Mouse (Mus musculus): Measurements from ENCODE around the gene Rin2. TPM values are rescaled to one million over a fixed set of nuclear protein-coding genes. Genes with fewer than 3 reads are reported as not detected.

The Rin2 gene
- polyA plus RNA-seq, 1 experiment: 3.5 TPM

DNA sequence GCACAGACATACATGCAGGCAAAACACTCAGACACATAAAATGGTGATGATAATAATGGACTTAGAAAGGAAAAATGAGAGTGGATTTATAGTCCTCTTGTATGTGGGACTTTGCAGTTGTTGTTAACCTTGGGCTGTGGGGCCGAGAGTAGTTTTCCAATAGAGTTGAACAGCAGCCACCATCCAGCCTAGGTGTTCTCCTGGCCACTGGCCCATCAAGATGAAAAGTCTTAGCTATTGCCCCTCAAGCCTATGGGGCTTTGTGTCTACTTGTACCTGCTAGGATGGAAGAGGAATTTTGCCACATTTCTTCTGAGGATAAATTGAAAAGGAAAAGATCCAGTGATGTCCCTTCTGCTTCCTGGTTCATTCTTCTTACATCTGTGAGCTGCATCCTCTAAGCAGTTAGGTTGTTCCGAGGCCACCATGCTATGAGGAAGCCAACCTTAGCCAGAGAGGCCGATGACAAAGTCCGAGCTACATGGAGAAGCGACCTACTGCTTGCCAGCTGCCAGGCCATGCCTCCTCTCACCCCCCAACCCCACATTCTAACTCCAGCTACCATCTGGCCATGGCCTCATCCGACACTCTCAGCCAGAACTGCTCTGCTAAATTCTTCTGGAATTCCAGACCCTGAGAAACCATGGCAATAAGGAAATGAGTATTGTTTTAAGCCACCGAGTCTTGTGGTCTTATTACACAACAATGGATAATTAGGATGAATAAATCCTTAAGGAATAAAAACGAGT is 25.4 kb downstream of the Rin2 start:
- H3K27me3 ChIP-seq (ENCODE audit: control insufficient read depth, insufficient read depth, low read length): no peaks in the 10 kb centered on the region
- no peaks in the 10 kb centered on the region for H3K36me3 ChIP-seq (ENCODE audit: control insufficient read depth, insufficient read depth, low read length)
- TF ChIP-seq CTCF (IDR thresholded peaks at IDR 0.05; ENCODE audit: control insufficient read depth, insufficient read depth, insufficient replicate concordance, low read depth, low read length) (no peak), POLR2A (IDR thresholded peaks at IDR 0.05; ENCODE audit: control insufficient read depth, low read depth, low read length) (no peak)
- no peak overlapping the region for H3K4me3 ChIP-seq (ENCODE audit: control insufficient read depth, low read depth, low read length)
- H3K4me1 ChIP-seq (ENCODE audit: control insufficient read depth, insufficient read depth, low read length): no peaks in the 10 kb centered on the region
- no peak overlapping the region for H3K27ac ChIP-seq (ENCODE audit: control insufficient read depth, insufficient read depth, low read depth, low read length)

DNA sequence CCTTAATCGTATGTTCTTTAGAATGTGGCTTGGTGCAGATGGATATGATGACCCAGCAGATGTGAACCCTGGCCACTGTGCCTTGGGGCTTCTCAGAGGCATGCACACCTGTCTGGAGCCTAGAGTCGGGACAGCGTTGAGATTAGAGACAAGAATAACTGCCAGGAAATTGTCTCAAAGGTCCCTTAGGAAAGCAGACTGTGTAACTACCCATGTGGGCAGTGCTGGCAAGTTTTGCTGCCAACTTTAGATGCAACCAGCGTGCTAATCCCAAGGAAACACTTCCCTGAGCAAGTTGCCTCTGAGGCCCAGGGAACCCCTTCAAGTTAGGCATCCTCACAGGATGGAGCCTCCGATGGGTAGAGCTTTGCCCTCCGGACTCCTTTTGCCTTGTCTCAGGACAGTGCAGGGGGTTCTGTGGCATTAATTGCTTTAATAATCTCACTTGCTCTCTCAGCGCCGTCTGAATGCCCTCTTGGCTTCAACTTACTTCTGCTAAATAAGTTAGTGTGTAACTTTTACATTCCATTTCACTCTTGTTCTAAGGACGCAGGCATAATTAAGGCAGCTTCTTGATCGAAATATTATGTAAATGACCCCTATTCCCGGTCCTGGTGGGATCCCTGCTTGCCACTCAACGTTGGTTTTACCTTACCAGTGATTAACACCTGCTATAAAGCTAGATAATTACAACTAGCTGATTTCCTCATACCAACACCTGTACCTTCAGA is 26.8 kb downstream of the Rin2 start:
- Histone ChIP-seq H3K4me3 (ENCODE audit: control insufficient read depth, low read depth, low read length) (no peak overlapping the region), H3K4me1 (ENCODE audit: control insufficient read depth, insufficient read depth, low read length) (no peaks in the 10 kb centered on the region), H3K27me3 (ENCODE audit: control insufficient read depth, insufficient read depth, low read length) (no peaks in the 10 kb centered on the region), H3K27ac (ENCODE audit: control insufficient read depth, insufficient read depth, low read depth, low read length) (no peak overlapping the region), H3K36me3 (ENCODE audit: control insufficient read depth, insufficient read depth, low read length) (no peaks in the 10 kb centered on the region)
- TF ChIP-seq POLR2A (IDR thresholded peaks at IDR 0.05; ENCODE audit: control insufficient read depth, low read depth, low read length) (no peak), CTCF (IDR thresholded peaks at IDR 0.05; ENCODE audit: control insufficient read depth, insufficient read depth, insufficient replicate concordance, low read depth, low read length) (no peak)

- Histone ChIP-seq H3K27me3 (ENCODE audit: control insufficient read depth, insufficient read depth, low read length) (no peaks in the 10 kb centered on the region), H3K27ac (ENCODE audit: control insufficient read depth, insufficient read depth, low read depth, low read length) (no peak overlapping the region), H3K4me3 (ENCODE audit: control insufficient read depth, low read depth, low read length) (no peak overlapping the region), H3K36me3 (ENCODE audit: control insufficient read depth, insufficient read depth, low read length) (no peaks in the 10 kb centered on the region), H3K4me1 (ENCODE audit: control insufficient read depth, insufficient read depth, low read length) (no peaks in the 10 kb centered on the region)
- TF ChIP-seq CTCF (IDR thresholded peaks at IDR 0.05; ENCODE audit: control insufficient read depth, insufficient read depth, insufficient replicate concordance, low read depth, low read length) (no peak), POLR2A (IDR thresholded peaks at IDR 0.05; ENCODE audit: control insufficient read depth, low read depth, low read length) (no peak)
Observed at GRCm38 (mm10) chr2:145704738-145705137, 29.7 kb downstream of the Rin2 start.

DNA sequence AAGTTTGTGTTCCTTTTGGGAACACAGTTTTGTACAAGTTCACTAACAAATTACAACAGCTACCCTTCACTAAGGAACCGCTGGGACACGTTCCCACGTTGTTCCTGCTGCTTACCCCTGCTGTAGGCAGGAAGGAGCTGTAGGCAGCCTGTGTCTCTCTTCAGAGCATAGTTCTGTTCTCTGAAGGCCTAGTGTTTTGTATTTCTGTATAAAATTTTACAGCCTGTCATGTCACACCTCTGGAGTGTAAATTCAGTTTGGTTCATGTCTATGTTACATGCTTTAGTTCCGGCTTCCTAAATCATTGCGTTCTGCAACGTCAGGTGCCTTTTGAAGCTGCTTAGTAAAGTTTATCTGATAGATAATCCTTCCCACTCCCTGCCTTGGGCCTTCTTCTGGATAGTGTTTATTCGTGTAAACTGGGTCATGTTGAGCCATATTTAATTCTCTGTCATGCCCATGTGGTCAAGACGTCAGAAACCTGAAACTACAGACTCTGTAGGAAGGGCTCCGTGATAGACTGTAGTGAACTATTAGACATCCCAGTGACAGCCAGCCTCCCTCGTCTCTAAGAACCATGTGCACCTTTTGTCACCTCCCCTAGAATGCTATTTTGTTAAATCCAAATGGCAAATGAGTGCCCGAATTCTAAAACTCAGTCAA is 34.8 kb downstream of the Rin2 start:
- Histone ChIP-seq H3K27me3 (ENCODE audit: control insufficient read depth, insufficient read depth, low read length) (no peaks in the 10 kb centered on the region), H3K36me3 (ENCODE audit: control insufficient read depth, insufficient read depth, low read length) (no peaks in the 10 kb centered on the region), H3K4me1 (ENCODE audit: control insufficient read depth, insufficient read depth, low read length) (no peaks in the 10 kb centered on the region), H3K4me3 (ENCODE audit: control insufficient read depth, low read depth, low read length) (no peak overlapping the region), H3K27ac (ENCODE audit: control insufficient read depth, insufficient read depth, low read depth, low read length) (no peak overlapping the region)
- TF ChIP-seq POLR2A (IDR thresholded peaks at IDR 0.05; ENCODE audit: control insufficient read depth, low read depth, low read length) (no peak), CTCF (IDR thresholded peaks at IDR 0.05; ENCODE audit: control insufficient read depth, insufficient read depth, insufficient replicate concordance, low read depth, low read length) (no peak)

DNA sequence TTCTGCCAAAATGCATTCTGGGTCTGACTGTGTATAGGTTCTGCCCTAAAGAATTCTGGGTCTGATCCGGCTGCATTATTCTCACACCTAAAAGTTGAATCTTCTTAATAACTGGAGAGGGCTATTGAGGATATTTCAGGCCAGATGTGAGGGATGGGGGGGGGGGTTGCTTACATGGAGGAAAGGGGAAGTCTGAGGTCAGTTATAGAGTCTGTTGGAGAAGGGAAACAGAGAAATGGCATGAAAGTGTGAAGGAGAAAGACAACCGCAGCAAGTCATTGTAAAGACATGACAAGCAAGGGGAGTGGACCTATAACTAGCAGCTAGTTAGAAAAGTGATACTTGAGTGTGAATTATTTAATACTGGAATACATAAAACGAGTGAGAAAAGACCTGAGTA is 36.5 kb downstream of the Rin2 start:
- Histone ChIP-seq H3K4me1 (ENCODE audit: control insufficient read depth, insufficient read depth, low read length) (no peaks in the 10 kb centered on the region), H3K36me3 (ENCODE audit: control insufficient read depth, insufficient read depth, low read length) (no peaks in the 10 kb centered on the region), H3K4me3 (ENCODE audit: control insufficient read depth, low read depth, low read length) (no peak overlapping the region), H3K27me3 (ENCODE audit: control insufficient read depth, insufficient read depth, low read length) (no peaks in the 10 kb centered on the region), H3K27ac (ENCODE audit: control insufficient read depth, insufficient read depth, low read depth, low read length) (no peak overlapping the region)
- TF ChIP-seq POLR2A (IDR thresholded peaks at IDR 0.05; ENCODE audit: control insufficient read depth, low read depth, low read length) (no peak), CTCF (IDR thresholded peaks at IDR 0.05; ENCODE audit: control insufficient read depth, insufficient read depth, insufficient replicate concordance, low read depth, low read length) (no peak)

DNA sequence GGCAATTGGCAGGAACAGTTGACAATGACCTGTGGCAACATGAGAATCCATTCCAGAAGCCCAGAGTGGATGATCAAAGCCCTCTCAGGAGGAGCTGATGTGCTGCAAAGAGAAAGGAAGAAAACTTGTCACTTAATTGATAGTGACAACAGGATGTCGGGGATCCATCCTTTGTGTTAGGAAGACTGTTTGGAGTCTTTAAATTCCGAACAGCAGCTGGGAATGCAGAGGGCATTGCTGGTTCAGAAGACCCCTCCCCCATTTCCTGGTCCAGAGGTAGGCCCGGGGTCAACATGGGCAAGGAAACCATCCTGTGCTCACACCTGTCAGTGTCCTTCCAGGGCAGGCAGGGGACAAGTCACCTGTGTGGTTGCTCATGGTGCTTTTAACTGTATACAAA is 37.0 kb downstream of the Rin2 start:
- Histone ChIP-seq H3K4me1 (ENCODE audit: control insufficient read depth, insufficient read depth, low read length) (no peaks in the 10 kb centered on the region), H3K27ac (ENCODE audit: control insufficient read depth, insufficient read depth, low read depth, low read length) (no peak overlapping the region)

DNA sequence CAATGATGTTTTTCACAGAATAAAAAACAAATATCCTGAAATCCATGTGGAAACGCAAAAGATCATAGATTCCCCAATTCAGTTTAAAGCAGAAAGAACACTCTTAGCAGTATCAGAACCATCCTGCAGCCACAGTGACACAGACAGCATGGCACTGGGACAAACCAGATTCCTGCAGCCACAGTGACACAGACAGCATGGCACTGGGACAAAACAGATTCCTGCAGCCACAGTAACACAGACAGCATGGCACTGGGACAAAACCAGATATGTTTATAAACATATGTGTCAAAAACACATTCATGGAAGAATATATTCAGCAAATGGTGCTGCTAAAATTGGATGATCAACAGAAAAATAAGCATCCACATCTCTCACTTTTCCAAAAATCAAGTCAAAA is 42.5 kb downstream of the Rin2 start:
- no peak overlapping the region for H3K4me3 ChIP-seq (ENCODE audit: control insufficient read depth, low read depth, low read length)
- H3K4me1 ChIP-seq (ENCODE audit: control insufficient read depth, insufficient read depth, low read length): no peaks in the 10 kb centered on the region
- H3K27me3 ChIP-seq (ENCODE audit: control insufficient read depth, insufficient read depth, low read length): no peaks in the 10 kb centered on the region
- no peak for TF ChIP-seq POLR2A (IDR thresholded peaks at IDR 0.05; ENCODE audit: control insufficient read depth, low read depth, low read length)
- TF ChIP-seq CTCF (IDR thresholded peaks at IDR 0.05; ENCODE audit: control insufficient read depth, insufficient read depth, insufficient replicate concordance, low read depth, low read length): no peak
- H3K27ac ChIP-seq (ENCODE audit: control insufficient read depth, insufficient read depth, low read depth, low read length): no peak overlapping the region
- H3K36me3 ChIP-seq (ENCODE audit: control insufficient read depth, insufficient read depth, low read length): no peaks in the 10 kb centered on the region

More for the DNA sequence above, 37.0 kb downstream of the Rin2 start:
- no peak for TF ChIP-seq POLR2A (IDR thresholded peaks at IDR 0.05; ENCODE audit: control insufficient read depth, low read depth, low read length)
- no peak for TF ChIP-seq CTCF (IDR thresholded peaks at IDR 0.05; ENCODE audit: control insufficient read depth, insufficient read depth, insufficient replicate concordance, low read depth, low read length)
- Histone ChIP-seq H3K36me3 (ENCODE audit: control insufficient read depth, insufficient read depth, low read length) (no peaks in the 10 kb centered on the region), H3K27me3 (ENCODE audit: control insufficient read depth, insufficient read depth, low read length) (no peaks in the 10 kb centered on the region), H3K4me3 (ENCODE audit: control insufficient read depth, low read depth, low read length) (no peak overlapping the region)

All from testis, adult 2 months (tissue).